Mouse (Mus musculus) hindbrain, embryonic 11.5 days (tissue): ENCODE results near the gene Zfp91. TPM values are rescaled to one million over a fixed set of nuclear protein-coding genes. Genes with fewer than 3 reads are reported as not detected.
"Not testable (repeated sequence)": the region's sequence is repeated elsewhere in the genome, so short reads cannot be mapped to it uniquely, and the experiment has no call there.

Experiments
- ATAC-seq: fragments of 200-750 bp; cut with Nextera tagmentation; 2 replicates; pipeline ENCODE4 v1.8.0; 2017; ENCODE audit warnings: mild to moderate bottlenecking, moderate TSS enrichment, moderate library complexity; ENCODE audit not compliant: low FRiP score
- DNase-seq: peaks from one replicate; pipeline ENCODE4 v3.0.0-alpha.2; 2015; ENCODE audit warnings: low spot score
- H3K27ac ChIP-seq: fragments of 300-500 bp; sonication (generic); 2 replicates; pipeline ENCODE4 v1.5.1; 2014; ENCODE audit warnings: mild to moderate bottlenecking, low read depth, low read length
- H3K27me3 ChIP-seq: fragments of 300-500 bp; sonication (generic); 2 replicates; pipeline ENCODE4 v1.6.1; 2014; ENCODE audit warnings: mild to moderate bottlenecking, low read length, moderate library complexity, mixed read lengths; ENCODE audit not compliant: control insufficient read depth, insufficient read depth
- H3K36me3 ChIP-seq: fragments of 300-500 bp; sonication (generic); 2 replicates; pipeline ENCODE4 v1.6.1; 2014; ENCODE audit warnings: mild to moderate bottlenecking, low read length, moderate library complexity, mixed read lengths; ENCODE audit not compliant: control insufficient read depth, insufficient read depth
- H3K4me1 ChIP-seq: fragments of 300-500 bp; sonication (generic); replicated peaks from 2 replicates; pipeline ENCODE4 v1.6.1; 2014; ENCODE audit warnings: low read length, mixed read lengths; ENCODE audit not compliant: control insufficient read depth, insufficient read depth
- H3K4me2 ChIP-seq: fragments of 300-500 bp; sonication (generic); replicated peaks from 2 replicates; pipeline ENCODE4 v1.6.1; 2014; ENCODE audit warnings: mild to moderate bottlenecking, low read depth, low read length
- H3K4me3 ChIP-seq: fragments of 300-500 bp; sonication (generic); 2 replicates; pipeline ENCODE4 v1.5.1; 2014; ENCODE audit warnings: low read depth, low read length
- H3K9ac ChIP-seq: fragments of 300-500 bp; sonication (generic); 2 replicates; pipeline ENCODE4 v1.6.1; 2014; ENCODE audit warnings: low read depth, low read length
- H3K9me3 ChIP-seq: fragments of 300-500 bp; sonication (generic); 2 replicates; pipeline ENCODE4 v1.6.1; 2016; ENCODE audit warnings: low read length; ENCODE audit not compliant: control insufficient read depth
- WGBS: fragments of 180-500 bp; shearing (Covaris S2); extraction: QIAGEN DNeasy Blood & Tissue Kit; methylation state at CpG from one replicate; pipeline ENCODE4 v1.1.7; 2014; 5-methylcytosine and 5-hydroxymethylcytosine counted together
- polyA plus RNA-seq: library from polyadenylated mRNA; unstranded; fragments of >200 nt; fragmentation: Nextera tagmentation; extraction: Ambion mirVana; gene quantifications from 2 replicates; pipeline ENCODE4 v1.2.1, GENCODE M21; 2014

The Zfp91 gene
- polyA plus RNA-seq, 1 experiment from 2014 or later: 15.8 TPM

DNA sequence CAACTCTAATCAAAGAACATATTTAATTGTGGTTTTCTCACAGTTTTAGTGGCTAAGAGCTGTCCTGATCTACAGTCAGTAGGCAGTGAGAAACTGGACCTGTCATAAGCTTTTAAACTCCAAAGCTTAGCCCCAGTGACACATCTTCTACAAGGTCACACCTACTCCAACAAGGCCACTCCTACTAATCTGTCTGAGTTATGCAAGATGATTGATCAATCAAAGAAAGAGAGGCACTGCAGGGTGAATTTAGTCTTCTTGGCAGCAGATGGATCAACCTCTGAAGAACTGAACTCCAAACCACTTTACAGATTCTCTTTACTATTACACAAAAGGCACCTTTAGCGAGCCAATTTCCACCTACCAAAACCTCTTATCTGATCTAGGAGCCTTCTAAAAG is 70.1 kb downstream of the Zfp91 start:
- no peaks in the 10 kb centered on the region for H3K27me3 ChIP-seq
- no peak overlapping the region for H3K4me3 ChIP-seq
- no peaks in the 10 kb centered on the region for H3K36me3 ChIP-seq
- H3K9me3 ChIP-seq: no peaks in the 10 kb centered on the region
- H3K4me2 ChIP-seq: no peak overlapping the region
- H3K4me1 ChIP-seq: no peaks in the 10 kb centered on the region
- no peak overlapping the region for H3K9ac ChIP-seq
- ATAC-seq: no peak
- no peak for DNase-seq
- no peak overlapping the region for H3K27ac ChIP-seq
- WGBS: 76% methylated on average over 1 of the region's 1 CpGs

GRCm38 (mm10) chr19:12722308-12722707 is 73.6 kb downstream of the Zfp91 start:
- H3K4me1 ChIP-seq: no peaks in the 10 kb centered on the region
- 89% methylated on average over 2 of the region's 3 CpGs for WGBS
- no peaks in the 10 kb centered on the region for H3K9me3 ChIP-seq
- H3K27ac ChIP-seq: no peak overlapping the region
- ATAC-seq (no peak), DNase-seq (no peak)
- H3K4me3 ChIP-seq: no peak overlapping the region
- H3K4me2 ChIP-seq: no peak overlapping the region
- H3K27me3 ChIP-seq: no peaks in the 10 kb centered on the region
- H3K9ac ChIP-seq: no peak overlapping the region
- no peaks in the 10 kb centered on the region for H3K36me3 ChIP-seq

- DNase-seq, H3K9me3 ChIP-seq, H3K4me3 ChIP-seq, ATAC-seq, H3K27ac ChIP-seq, H3K27me3 ChIP-seq, H3K36me3 ChIP-seq, H3K4me2 ChIP-seq, H3K4me1 ChIP-seq, H3K9ac ChIP-seq: not testable (repeated sequence)
- WGBS: 93% methylated on average over 7 of the region's 7 CpGs
Observed at GRCm38 (mm10) chr19:12721596-12721995, 74.3 kb downstream of the Zfp91 start.

GRCm38 (mm10) chr19:12720919-12721318 is 75.0 kb downstream of the Zfp91 start:
- H3K27me3 ChIP-seq, H3K4me3 ChIP-seq, H3K4me1 ChIP-seq, H3K27ac ChIP-seq, H3K4me2 ChIP-seq, H3K9ac ChIP-seq, ATAC-seq, H3K9me3 ChIP-seq, DNase-seq, H3K36me3 ChIP-seq: not testable (repeated sequence)
- 83% methylated on average over 5 of the region's 5 CpGs for WGBS

DNA sequence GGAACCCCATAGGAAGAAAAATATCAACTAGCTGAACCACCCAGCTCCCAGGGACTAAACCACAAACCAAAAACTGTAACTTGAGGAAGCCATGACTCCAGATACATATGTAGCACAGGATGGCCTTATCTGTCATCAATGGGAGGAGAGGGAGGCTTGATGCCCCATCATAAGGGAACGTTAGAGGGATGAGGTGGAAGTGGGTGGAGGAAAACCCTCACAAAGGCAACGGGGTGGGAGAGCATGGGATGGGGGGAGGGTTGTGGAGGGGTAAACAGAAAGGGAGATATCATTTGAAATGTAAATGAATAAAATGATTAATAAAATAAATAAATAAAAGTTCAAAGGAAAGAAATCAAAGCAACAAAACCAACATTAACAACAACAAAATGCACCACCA is 75.5 kb downstream of the Zfp91 start:
- no peak overlapping the region for H3K9ac ChIP-seq
- no peak overlapping the region for H3K4me2 ChIP-seq
- DNase-seq (no peak), ATAC-seq (no peak)
- no peaks in the 10 kb centered on the region for H3K9me3 ChIP-seq
- H3K4me1 ChIP-seq: no peaks in the 10 kb centered on the region
- 76% methylated on average over 2 of the region's 2 CpGs for WGBS
- no peaks in the 10 kb centered on the region for H3K36me3 ChIP-seq
- H3K27me3 ChIP-seq: no peaks in the 10 kb centered on the region
- H3K27ac ChIP-seq: no peak overlapping the region
- no peak overlapping the region for H3K4me3 ChIP-seq

DNA sequence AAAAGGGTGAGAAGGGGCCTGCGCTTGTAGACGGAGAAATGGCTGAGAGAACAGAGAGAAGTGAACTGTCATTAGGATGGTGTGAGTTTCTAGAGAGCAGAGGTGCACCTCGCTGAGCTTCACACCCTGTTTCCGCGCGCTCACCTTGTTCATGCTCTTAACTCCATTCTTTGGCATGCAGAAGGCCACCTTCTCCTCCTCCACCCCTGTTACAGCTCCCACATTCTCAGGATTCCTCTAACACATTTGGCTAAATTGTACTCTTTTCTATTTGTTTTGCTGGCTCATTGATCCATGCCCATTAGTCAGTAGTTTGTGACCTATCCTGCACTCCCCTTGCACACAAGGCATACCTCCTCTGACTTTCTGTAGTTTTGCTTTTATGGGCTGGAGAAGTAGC is 76.7 kb downstream of the Zfp91 start:
- no peak overlapping the region for H3K27ac ChIP-seq
- WGBS: 79% methylated on average over 6 of the region's 6 CpGs
- no peak for DNase-seq
- ATAC-seq: no peak
- no peak overlapping the region for H3K4me2 ChIP-seq
- H3K27me3 ChIP-seq: no peaks in the 10 kb centered on the region
- no peaks in the 10 kb centered on the region for H3K4me1 ChIP-seq
- H3K9me3 ChIP-seq: no peaks in the 10 kb centered on the region
- no peaks in the 10 kb centered on the region for H3K36me3 ChIP-seq
- no peak overlapping the region for H3K9ac ChIP-seq
- H3K4me3 ChIP-seq: no peak overlapping the region

Other genes with a start within 250 kb of the Zfp91 start
- not detected in 2 replicates for gene Gm4952, start 196.2 kb downstream of the Zfp91 start, polyA plus RNA-seq
- not detected in 2 replicates for gene Glyat, start 162.8 kb downstream of the Zfp91 start, polyA plus RNA-seq
- gene Olfr1442, start 125.7 kb downstream of the Zfp91 start, polyA plus RNA-seq: not detected in 2 replicates
- gene Olfr1443, start 118.0 kb downstream of the Zfp91 start, polyA plus RNA-seq: not detected in 2 replicates
- gene Keg1, start 100.3 kb downstream of the Zfp91 start, polyA plus RNA-seq: not detected in 2 replicates
- 1.1 and 1.2 TPM in 2 replicates for gene Cntf, start 30.5 kb downstream of the Zfp91 start, polyA plus RNA-seq
- 1.4 TPM in 2 replicates for gene Lpxn, start 67 bp upstream of the Zfp91 start, polyA plus RNA-seq
- not detected in 2 replicates for gene Gm5244, start 50.6 kb upstream of the Zfp91 start, polyA plus RNA-seq
- not detected in 2 replicates for gene Olfr1444, start 61.2 kb upstream of the Zfp91 start, polyA plus RNA-seq
- gene Olfr1445, start 87.7 kb upstream of the Zfp91 start, polyA plus RNA-seq: not detected in 2 replicates
- gene Olfr1446, start 97.4 kb upstream of the Zfp91 start, polyA plus RNA-seq: not detected in 2 replicates
- not detected in 2 replicates for gene Olfr1447, start 107.6 kb upstream of the Zfp91 start, polyA plus RNA-seq
- gene Olfr1448, start 128.3 kb upstream of the Zfp91 start, polyA plus RNA-seq: not detected in 2 replicates
- gene Olfr1449, start 134.7 kb upstream of the Zfp91 start, polyA plus RNA-seq: not detected in 2 replicates
- not detected in 2 replicates for gene Olfr1450, start 154.1 kb upstream of the Zfp91 start, polyA plus RNA-seq
- not detected in 2 replicates for gene Olfr1451, start 198.9 kb upstream of the Zfp91 start, polyA plus RNA-seq
- not detected in 2 replicates for gene Olfr1453, start 232.2 kb upstream of the Zfp91 start, polyA plus RNA-seq